Mouse (Mus musculus): Measurements from ENCODE around the gene Col6a4.

Col6a4 gene

GRCm38 (mm10) chr9:106096683-106097082 is at the start of gene Col6a4:
Gene Col6a4 (minus strand): TSS chr9:106096783.
- DNase-seq (ENCODE audit: low spot score in 2 of 2) = no peak

- no peak for DNase-seq (ENCODE audit: low spot score in 2 of 2)
Observed at GRCm38 (mm10) chr9:106145582-106145981, 49.0 kb upstream of the Col6a4 start.

- no peak for DNase-seq (ENCODE audit: low spot score in 2 of 2)
Observed at GRCm38 (mm10) chr9:106144176-106144575, 47.6 kb upstream of the Col6a4 start.

GRCm38 (mm10) chr9:106141955-106142354 is 45.4 kb upstream of the Col6a4 start:
- DNase-seq (ENCODE audit: low spot score in 2 of 2) = no peak

GRCm38 (mm10) chr9:106139763-106140162 is 43.2 kb upstream of the Col6a4 start:
- DNase-seq (ENCODE audit: low spot score in 2 of 2) = no peak

GRCm38 (mm10) chr9:106137671-106138216 is 41.2 kb upstream of the Col6a4 start:
- DNase-seq (ENCODE audit: low spot score in 2 of 2) = no peak

GRCm38 (mm10) chr9:106130250-106130649 is 33.7 kb upstream of the Col6a4 start:
- DNase-seq (ENCODE audit: low spot score in 2 of 2) = no peak

- no peak for DNase-seq (ENCODE audit: low spot score in 2 of 2)
Observed at GRCm38 (mm10) chr9:106129072-106129471, 32.5 kb upstream of the Col6a4 start.

- no peak for DNase-seq (ENCODE audit: low spot score in 2 of 2)
Observed at GRCm38 (mm10) chr9:106126786-106127251, 30.2 kb upstream of the Col6a4 start.

GRCm38 (mm10) chr9:106123599-106123998 is 27.0 kb upstream of the Col6a4 start:
- DNase-seq (ENCODE audit: low spot score in 2 of 2) = peak; percentile 5 to 24

- no peak for DNase-seq (ENCODE audit: low spot score in 2 of 2)
Observed at GRCm38 (mm10) chr9:106119075-106119474, 22.5 kb upstream of the Col6a4 start.

- DNase-seq (ENCODE audit: low spot score in 2 of 2) = no peak
Observed at GRCm38 (mm10) chr9:106115801-106116424, 19.3 kb upstream of the Col6a4 start.

- peak; percentile 47 to 50 for DNase-seq (ENCODE audit: low spot score in 2 of 2)
Observed at GRCm38 (mm10) chr9:106112770-106113423, 16.3 kb upstream of the Col6a4 start.

- DNase-seq (ENCODE audit: low spot score in 2 of 2) = no peak
Observed at GRCm38 (mm10) chr9:106106241-106106640, 9.7 kb upstream of the Col6a4 start.

GRCm38 (mm10) chr9:106104401-106104800 is 7.8 kb upstream of the Col6a4 start:
- DNase-seq (ENCODE audit: low spot score in 2 of 2) = no peak

GRCm38 (mm10) chr9:106101166-106101565 is 4.6 kb upstream of the Col6a4 start:
- DNase-seq (ENCODE audit: low spot score in 2 of 2) = no peak

- no peak for DNase-seq (ENCODE audit: low spot score in 2 of 2)
Observed at GRCm38 (mm10) chr9:106100262-106100661, 3.7 kb upstream of the Col6a4 start.

- no peak for DNase-seq (ENCODE audit: low spot score in 2 of 2)
Observed at GRCm38 (mm10) chr9:106099379-106100021, 2.9 kb upstream of the Col6a4 start.

- no peak for DNase-seq (ENCODE audit: low spot score in 2 of 2)
Observed at GRCm38 (mm10) chr9:106081528-106081927, 15.1 kb downstream of the Col6a4 start.

GRCm38 (mm10) chr9:106080261-106081033 is 16.1 kb downstream of the Col6a4 start:
- DNase-seq (ENCODE audit: low spot score in 2 of 2) = peak; percentile 12 to 50

GRCm38 (mm10) chr9:106077953-106078352 is 18.6 kb downstream of the Col6a4 start:
- DNase-seq (ENCODE audit: low spot score in 2 of 2) = no peak

GRCm38 (mm10) chr9:106076234-106076633 is 20.3 kb downstream of the Col6a4 start:
- no peak for DNase-seq (ENCODE audit: low spot score in 2 of 2)
